Mouse (Mus musculus): Measurements from ENCODE around the gene Sntg2. TPM values are rescaled to one million over a fixed set of nuclear protein-coding genes. Genes with fewer than 3 reads are reported as not detected.

Sntg2 gene
- polyA plus RNA-seq, 1 experiment: not detected

DNA sequence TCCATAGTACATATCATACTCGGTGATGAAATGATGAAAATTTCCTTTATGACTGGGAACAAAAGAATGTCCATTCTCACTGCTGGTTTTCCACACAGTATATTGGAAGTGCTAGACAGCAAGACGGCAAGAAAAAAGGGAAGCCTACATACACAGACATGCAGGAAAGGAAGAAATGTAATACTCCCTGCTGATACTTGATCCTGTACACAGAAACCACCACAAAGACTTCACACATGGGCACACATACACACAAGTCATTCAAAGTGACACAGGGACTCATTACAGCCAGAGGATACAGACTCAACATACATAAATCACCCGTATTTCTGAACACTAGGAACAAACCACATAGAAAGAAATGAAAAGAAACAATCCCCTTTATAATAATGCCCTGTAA lies 117.0 kb downstream of the Sntg2 start:
- Histone ChIP-seq H3K4me2 (ENCODE audit: low read depth) (no peak overlapping the region), H3K79me2 (ENCODE audit: control insufficient read depth, insufficient read depth) (no peaks in the 10 kb centered on the region), H3K4me3 (no peak overlapping the region), H3K36me3 (ENCODE audit: control insufficient read depth, insufficient read depth) (no peaks in the 10 kb centered on the region), H3K27me3 (ENCODE audit: control insufficient read depth, insufficient read depth, insufficient read length) (no peaks in the 10 kb centered on the region), H3ac (ENCODE audit: control insufficient read depth, insufficient read length) (no peak overlapping the region)
- TF ChIP-seq REST (IDR thresholded peaks at IDR 0.05; ENCODE audit: insufficient read depth, insufficient read length): no peak
- no peak for TF ChIP-seq TCF12 (IDR thresholded peaks at IDR 0.05; ENCODE audit: insufficient read depth, poor library complexity, severe bottlenecking)
- TF ChIP-seq E2F4 (IDR thresholded peaks at IDR 0.05; ENCODE audit: insufficient read depth): no peak
- no peak for TF ChIP-seq POLR2A (IDR thresholded peaks at IDR 0.05; ENCODE audit: insufficient read length, low read depth)
- no peak for TF ChIP-seq MYOD1 (IDR thresholded peaks at IDR 0.05; ENCODE audit: control insufficient read depth in 1 of 3, insufficient read length in 2 of 3, low read depth in 2 of 3)
- no peak for TF ChIP-seq MYOG (IDR thresholded peaks at IDR 0.05; ENCODE audit: control insufficient read depth in 1 of 3, insufficient read depth in 1 of 3, insufficient read length in 2 of 3, low read depth in 2 of 3)
- no peak for TF ChIP-seq CEBPB (IDR thresholded peaks at IDR 0.05; ENCODE audit: insufficient read depth, poor library complexity, severe bottlenecking)
- TF ChIP-seq TCF3 (IDR thresholded peaks at IDR 0.05; ENCODE audit: insufficient read length, low read depth): no peak
- TF ChIP-seq MAX (IDR thresholded peaks at IDR 0.05; ENCODE audit: low read depth): no peak
- TF ChIP-seq POLR2AphosphoS2 (IDR thresholded peaks at IDR 0.05; ENCODE audit: insufficient read length, low read depth): no peak
- no peak for TF ChIP-seq USF1 (IDR thresholded peaks at IDR 0.05; ENCODE audit: low read depth)
- TF ChIP-seq SRF (IDR thresholded peaks at IDR 0.05; ENCODE audit: control insufficient read depth, insufficient read length, low read depth): no peak

DNA sequence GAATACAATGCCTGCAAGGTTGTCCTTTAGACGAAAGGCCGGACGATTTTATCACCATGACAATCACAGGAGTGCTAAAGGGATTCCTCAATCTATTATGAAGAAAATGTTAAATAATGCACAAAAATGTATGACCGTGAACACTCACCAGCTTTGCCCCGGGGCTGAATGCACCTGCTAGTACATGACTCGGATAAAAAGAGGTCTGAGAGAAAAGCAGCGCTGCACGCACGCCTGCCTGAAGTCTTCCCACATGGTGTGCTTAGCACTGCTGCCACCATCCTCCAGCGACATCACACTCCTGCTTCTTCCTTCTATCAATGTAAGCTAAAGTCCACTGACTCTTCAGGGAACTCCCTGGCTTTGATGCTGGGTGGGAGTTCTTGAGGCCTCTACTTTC lies 118.6 kb downstream of the Sntg2 start:
- no peak overlapping the region for H3ac ChIP-seq (ENCODE audit: control insufficient read depth, insufficient read length)

DNA sequence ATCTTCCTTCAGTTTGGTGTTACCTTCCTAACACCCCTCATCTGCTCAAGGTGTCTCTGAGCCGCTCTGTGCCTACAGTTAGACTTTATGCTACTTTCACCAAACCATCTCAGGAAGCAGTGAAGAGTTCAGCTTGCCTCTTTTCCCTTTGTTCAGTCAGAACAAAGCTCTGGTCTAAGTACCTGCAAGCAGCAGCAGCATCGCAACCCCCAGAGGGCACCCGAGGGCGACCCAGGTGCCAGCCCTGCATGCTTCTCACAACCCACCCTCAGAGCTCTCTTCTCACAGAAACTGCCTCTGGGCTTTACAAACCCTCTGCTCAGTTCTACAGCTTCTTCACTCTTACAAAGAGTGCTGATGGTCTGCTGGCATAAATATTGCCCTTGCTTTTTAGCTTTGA lies 120.8 kb downstream of the Sntg2 start:
- Histone ChIP-seq H3K4me3 (no peak overlapping the region), H3K79me2 (ENCODE audit: control insufficient read depth, insufficient read depth) (no peaks in the 10 kb centered on the region), H3K4me2 (ENCODE audit: low read depth) (no peak overlapping the region), H3K27me3 (ENCODE audit: control insufficient read depth, insufficient read depth, insufficient read length) (no peaks in the 10 kb centered on the region), H3ac (ENCODE audit: control insufficient read depth, insufficient read length) (no peak overlapping the region), H3K36me3 (ENCODE audit: control insufficient read depth, insufficient read depth) (no peaks in the 10 kb centered on the region)
- no peak for TF ChIP-seq REST (IDR thresholded peaks at IDR 0.05; ENCODE audit: insufficient read depth, insufficient read length)
- no peak for TF ChIP-seq MYOD1 (IDR thresholded peaks at IDR 0.05; ENCODE audit: control insufficient read depth in 1 of 3, insufficient read length in 2 of 3, low read depth in 2 of 3)
- no peak for TF ChIP-seq POLR2A (IDR thresholded peaks at IDR 0.05; ENCODE audit: insufficient read length, low read depth)
- TF ChIP-seq TCF3 (IDR thresholded peaks at IDR 0.05; ENCODE audit: insufficient read length, low read depth): no peak
- no peak for TF ChIP-seq MYOG (IDR thresholded peaks at IDR 0.05; ENCODE audit: control insufficient read depth in 1 of 3, insufficient read depth in 1 of 3, insufficient read length in 2 of 3, low read depth in 2 of 3)
- no peak for TF ChIP-seq POLR2AphosphoS2 (IDR thresholded peaks at IDR 0.05; ENCODE audit: insufficient read length, low read depth)
- no peak for TF ChIP-seq USF1 (IDR thresholded peaks at IDR 0.05; ENCODE audit: low read depth)
- no peak for TF ChIP-seq MAX (IDR thresholded peaks at IDR 0.05; ENCODE audit: low read depth)
- TF ChIP-seq SRF (IDR thresholded peaks at IDR 0.05; ENCODE audit: control insufficient read depth, insufficient read length, low read depth): no peak
- TF ChIP-seq TCF12 (IDR thresholded peaks at IDR 0.05; ENCODE audit: insufficient read depth, poor library complexity, severe bottlenecking): no peak
- no peak for TF ChIP-seq E2F4 (IDR thresholded peaks at IDR 0.05; ENCODE audit: insufficient read depth)

More for the DNA sequence above, 118.6 kb downstream of the Sntg2 start:
- no peaks in the 10 kb centered on the region for H3K36me3 ChIP-seq (ENCODE audit: control insufficient read depth, insufficient read depth)
- TF ChIP-seq USF1 (IDR thresholded peaks at IDR 0.05; ENCODE audit: low read depth): no peak
- no peak for TF ChIP-seq TCF3 (IDR thresholded peaks at IDR 0.05; ENCODE audit: insufficient read length, low read depth)
- TF ChIP-seq MYOG (IDR thresholded peaks at IDR 0.05; ENCODE audit: control insufficient read depth in 1 of 3, insufficient read depth in 1 of 3, insufficient read length in 2 of 3, low read depth in 2 of 3): no peak
- no peak for TF ChIP-seq POLR2AphosphoS2 (IDR thresholded peaks at IDR 0.05; ENCODE audit: insufficient read length, low read depth)
- no peak for TF ChIP-seq MYOD1 (IDR thresholded peaks at IDR 0.05; ENCODE audit: control insufficient read depth in 1 of 3, insufficient read length in 2 of 3, low read depth in 2 of 3)
- TF ChIP-seq TCF12 (IDR thresholded peaks at IDR 0.05; ENCODE audit: insufficient read depth, poor library complexity, severe bottlenecking): no peak
- TF ChIP-seq MAX (IDR thresholded peaks at IDR 0.05; ENCODE audit: low read depth): no peak
- TF ChIP-seq E2F4 (IDR thresholded peaks at IDR 0.05; ENCODE audit: insufficient read depth): no peak
- TF ChIP-seq CEBPB (IDR thresholded peaks at IDR 0.05; ENCODE audit: insufficient read depth, poor library complexity, severe bottlenecking): no peak
- no peak for TF ChIP-seq SRF (IDR thresholded peaks at IDR 0.05; ENCODE audit: control insufficient read depth, insufficient read length, low read depth)
- TF ChIP-seq POLR2A (IDR thresholded peaks at IDR 0.05; ENCODE audit: insufficient read length, low read depth): no peak
- no peak for TF ChIP-seq REST (IDR thresholded peaks at IDR 0.05; ENCODE audit: insufficient read depth, insufficient read length)
- H3K27me3 ChIP-seq (ENCODE audit: control insufficient read depth, insufficient read depth, insufficient read length): no peaks in the 10 kb centered on the region
- H3K4me3 ChIP-seq: no peak overlapping the region
- H3K4me2 ChIP-seq (ENCODE audit: low read depth): no peak overlapping the region
- H3K79me2 ChIP-seq (ENCODE audit: control insufficient read depth, insufficient read depth): no peaks in the 10 kb centered on the region

DNA sequence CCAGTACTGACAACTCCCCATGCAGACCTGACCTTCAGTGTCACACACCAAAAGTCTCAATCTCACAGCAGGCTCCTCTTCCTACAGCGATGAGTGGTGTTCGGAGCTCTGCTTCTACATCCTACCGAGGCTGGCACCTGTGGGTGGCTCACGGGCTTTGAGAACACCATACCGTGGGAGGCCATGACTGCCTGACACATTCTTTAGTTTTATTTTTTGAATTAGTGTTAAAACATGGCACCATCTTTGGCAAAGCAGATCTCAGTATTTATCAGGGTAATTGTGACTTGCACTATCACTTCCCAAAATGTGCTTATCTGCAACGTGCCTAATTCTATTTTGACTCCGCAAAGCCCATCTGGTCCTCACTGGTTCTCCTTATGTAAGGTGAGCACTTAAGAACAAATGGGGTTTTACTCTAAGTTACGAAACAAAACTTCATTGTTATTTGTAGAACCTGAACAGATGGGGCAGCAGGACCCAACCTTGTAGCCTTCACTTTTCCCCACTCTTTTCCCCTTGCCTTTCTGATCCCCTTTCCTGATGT lies 121.8 kb downstream of the Sntg2 start:
- TF ChIP-seq MYOD1 (IDR thresholded peaks at IDR 0.05; ENCODE audit: control insufficient read depth in 1 of 3, insufficient read length in 2 of 3, low read depth in 2 of 3) (no peak), MYOG (IDR thresholded peaks at IDR 0.05; ENCODE audit: control insufficient read depth in 1 of 3, insufficient read depth in 1 of 3, insufficient read length in 2 of 3, low read depth in 2 of 3) (no peak), USF1 (IDR thresholded peaks at IDR 0.05; ENCODE audit: low read depth) (no peak), TCF12 (IDR thresholded peaks at IDR 0.05; ENCODE audit: insufficient read depth, poor library complexity, severe bottlenecking) (no peak)
- no peak overlapping the region for H3K4me2 ChIP-seq (ENCODE audit: low read depth)
- no peaks in the 10 kb centered on the region for H3K27me3 ChIP-seq (ENCODE audit: control insufficient read depth, insufficient read depth, insufficient read length)
- no peaks in the 10 kb centered on the region for H3K79me2 ChIP-seq (ENCODE audit: control insufficient read depth, insufficient read depth)
- no peaks in the 10 kb centered on the region for H3K36me3 ChIP-seq (ENCODE audit: control insufficient read depth, insufficient read depth)
- no peak overlapping the region for H3K4me3 ChIP-seq
- H3ac ChIP-seq (ENCODE audit: control insufficient read depth, insufficient read length): no peak overlapping the region

DNA sequence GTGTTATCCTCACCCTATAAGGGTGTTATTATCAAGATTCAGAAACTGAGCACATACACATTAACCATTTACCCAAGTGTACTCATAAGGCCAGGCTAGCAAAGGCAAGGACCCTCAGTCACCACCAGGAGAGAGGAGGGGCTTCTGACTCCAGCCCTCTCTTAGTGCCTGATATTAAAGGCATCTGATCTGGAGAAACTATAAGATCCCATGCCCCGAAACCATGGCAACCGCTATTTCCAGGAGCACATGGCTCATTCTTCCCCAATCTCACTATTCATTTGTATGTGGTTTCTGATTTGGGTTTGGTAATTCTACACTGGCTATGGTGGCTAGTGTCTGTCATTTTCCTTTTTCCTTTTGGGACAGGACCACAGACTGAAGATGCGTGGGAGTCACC lies 124.1 kb downstream of the Sntg2 start:
- Histone ChIP-seq H3K27me3 (ENCODE audit: control insufficient read depth, insufficient read depth, insufficient read length) (no peaks in the 10 kb centered on the region), H3K4me3 (no peak overlapping the region), H3K79me2 (ENCODE audit: control insufficient read depth, insufficient read depth) (no peaks in the 10 kb centered on the region), H3ac (ENCODE audit: control insufficient read depth, insufficient read length) (no peak overlapping the region), H3K4me2 (ENCODE audit: low read depth) (no peak overlapping the region), H3K36me3 (ENCODE audit: control insufficient read depth, insufficient read depth) (no peaks in the 10 kb centered on the region)
- TF ChIP-seq POLR2AphosphoS2 (IDR thresholded peaks at IDR 0.05; ENCODE audit: insufficient read length, low read depth): no peak
- no peak for TF ChIP-seq USF1 (IDR thresholded peaks at IDR 0.05; ENCODE audit: low read depth)
- no peak for TF ChIP-seq POLR2A (IDR thresholded peaks at IDR 0.05; ENCODE audit: insufficient read length, low read depth)
- no peak for TF ChIP-seq E2F4 (IDR thresholded peaks at IDR 0.05; ENCODE audit: insufficient read depth)
- TF ChIP-seq TCF3 (IDR thresholded peaks at IDR 0.05; ENCODE audit: insufficient read length, low read depth): no peak
- TF ChIP-seq MYOG (IDR thresholded peaks at IDR 0.05; ENCODE audit: control insufficient read depth in 1 of 3, insufficient read depth in 1 of 3, insufficient read length in 2 of 3, low read depth in 2 of 3): no peak

All from myocyte (in vitro differentiated cells).